Mouse (Mus musculus): ENCODE results near the gene Vwa1. TPM values are rescaled to one million over a fixed set of nuclear protein-coding genes. Genes with fewer than 3 reads are reported as not detected.
"Not testable (repeated sequence)": the region's sequence is repeated elsewhere in the genome, so short reads cannot be mapped to it uniquely, and the experiment has no call there.

The Vwa1 gene
- polyA plus RNA-seq, 1 experiment from 2014 or later: 12.2 TPM

GRCm38 (mm10) chr4:155790650-155791161 is 16.2 kb upstream of the Vwa1 start:
- WGBS: 75% methylated on average over 3 of the region's 3 CpGs

DNA sequence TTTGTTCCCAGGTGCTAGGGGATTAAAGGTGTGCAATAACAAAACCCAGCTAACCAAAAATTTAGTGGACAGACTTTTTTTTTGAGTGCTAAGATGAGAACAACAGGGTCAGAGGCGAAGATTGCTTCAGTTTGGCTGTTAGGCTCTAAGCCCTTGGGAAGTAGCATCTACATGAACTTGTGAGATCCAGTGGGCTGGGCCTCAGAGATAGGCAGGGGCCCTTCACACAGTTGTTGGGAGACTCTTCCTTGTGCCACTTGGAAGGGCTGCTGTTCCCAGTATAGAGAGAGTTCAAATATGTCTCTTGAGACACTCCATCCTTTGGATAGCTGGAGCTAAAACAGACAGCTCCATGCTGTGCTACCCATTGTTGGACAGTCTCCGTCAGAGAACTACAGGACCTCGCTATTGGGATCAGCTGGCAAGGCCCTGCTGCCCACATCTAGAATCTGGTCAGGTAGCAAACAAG is 15.6 kb upstream of the Vwa1 start, which contains the start of gene Ankrd65:
Ankrd65 (plus strand) TSS at position 419 of the 469 bp plus-strand sequence.
- WGBS: 82% methylated on average over 3 of the region's 3 CpGs
- Histone ChIP-seq H3K4me3 (no peak within 1 kb of the TSS), H3K27me3 (ENCODE audit: low read depth, poor library complexity, severe bottlenecking) (peaks cover 22% of the 10 kb centered on the region), H3K27ac (replicated peaks) (no peak within 1 kb of the TSS), H3K36me3 (no peaks in the 10 kb centered on the region), H3K9me3 (replicated peaks) (no peaks in the 10 kb centered on the region), H3K4me1 (peaks cover 6% of the 10 kb centered on the region)
- DNase-seq (ENCODE audit: low spot score): no peak

More at GRCm38 (mm10) chr4:155790650-155791161, 16.2 kb upstream of the Vwa1 start:
- peaks cover 15% of the 10 kb centered on the region for H3K27me3 ChIP-seq (ENCODE audit: low read depth, poor library complexity, severe bottlenecking)
- H3K27ac ChIP-seq (replicated peaks): no peak overlapping the region
- no peaks in the 10 kb centered on the region for H3K36me3 ChIP-seq
- no peaks in the 10 kb centered on the region for H3K9me3 ChIP-seq (replicated peaks)
- no peaks in the 10 kb centered on the region for H3K4me1 ChIP-seq
- DNase-seq (ENCODE audit: low spot score): no peak
- H3K4me3 ChIP-seq: no peak overlapping the region

DNA sequence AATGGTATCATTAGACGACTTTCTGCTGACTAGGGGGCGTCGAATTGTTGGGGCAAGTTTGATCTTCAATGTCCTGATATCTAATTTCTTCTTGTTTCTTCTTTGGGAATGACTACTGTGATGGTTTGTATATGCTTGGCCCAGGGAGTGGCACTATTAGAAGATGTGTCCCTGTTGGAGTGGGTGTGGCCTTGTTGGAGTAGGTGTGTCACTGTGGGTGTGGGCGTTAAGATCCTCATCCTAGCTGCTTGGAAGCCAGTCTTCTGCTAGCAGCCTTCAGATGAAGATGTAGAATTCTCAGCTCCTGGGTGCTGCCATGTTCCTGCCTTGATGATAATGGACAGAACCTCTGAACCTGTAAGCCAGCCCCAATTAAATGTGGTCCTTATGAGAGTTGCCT is 14.3 kb upstream of the Vwa1 start:
- H3K27ac ChIP-seq (replicated peaks); H3K4me3 ChIP-seq; H3K9me3 ChIP-seq (replicated peaks); DNase-seq (ENCODE audit: low spot score); H3K36me3 ChIP-seq: not testable (repeated sequence)
- Histone ChIP-seq H3K27me3 (ENCODE audit: low read depth, poor library complexity, severe bottlenecking) (peaks cover 26% of the 10 kb centered on the region), H3K4me1 (peaks cover 18% of the 10 kb centered on the region)
- WGBS: 85% methylated on average over 4 of the region's 4 CpGs

DNA sequence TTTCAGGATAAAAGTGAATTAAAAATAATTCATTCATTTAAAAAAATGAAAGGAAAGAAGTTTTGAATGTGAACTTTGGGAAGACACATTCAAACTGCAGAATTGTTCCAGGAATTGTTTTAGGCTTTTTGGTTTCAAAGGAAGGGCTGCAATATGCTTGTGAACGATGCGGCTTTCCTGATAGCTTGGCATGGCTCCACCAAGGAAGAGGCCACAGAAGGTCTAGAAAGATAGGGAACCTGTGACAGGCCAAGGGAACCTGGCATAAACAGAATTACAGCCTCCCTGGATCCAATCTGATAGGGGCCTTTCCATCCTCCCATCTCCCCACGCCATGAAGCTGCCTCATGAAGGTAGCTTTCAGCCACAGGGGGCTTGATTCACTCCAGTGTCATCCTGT is 13.8 kb upstream of the Vwa1 start:
- H3K4me3 ChIP-seq: no peak overlapping the region
- no peaks in the 10 kb centered on the region for H3K36me3 ChIP-seq
- peaks cover 26% of the 10 kb centered on the region for H3K27me3 ChIP-seq (ENCODE audit: low read depth, poor library complexity, severe bottlenecking)
- no peak for DNase-seq (ENCODE audit: low spot score)
- H3K4me1 ChIP-seq: peaks cover 23% of the 10 kb centered on the region
- 81% methylated on average over 3 of the region's 3 CpGs for WGBS
- H3K9me3 ChIP-seq (replicated peaks): no peaks in the 10 kb centered on the region
- no peak overlapping the region for H3K27ac ChIP-seq (replicated peaks)

- H3K4me1 ChIP-seq: peaks cover 29% of the 10 kb centered on the region
- peaks cover 12% of the 10 kb centered on the region; the same call in 1 of the 2 replicates for H3K27me3 ChIP-seq (ENCODE audit: low read depth, poor library complexity, severe bottlenecking)
- peak within 1 kb of the TSS; percentile 92 for H3K27ac ChIP-seq (replicated peaks)
- DNase-seq (ENCODE audit: low spot score): no peak
- no peaks in the 10 kb centered on the region for H3K36me3 ChIP-seq
- no peaks in the 10 kb centered on the region for H3K9me3 ChIP-seq (replicated peaks)
- H3K4me3 ChIP-seq: peak within 1 kb of the TSS; percentile 75
- WGBS: 81% methylated on average over 5 of the region's 5 CpGs
Measured at GRCm38 (mm10) chr4:155785819-155786218, 11.3 kb upstream of the Vwa1 start, which contains the start of gene Tmem88b. Tmem88b (minus strand) TSS chr4:155785874.

GRCm38 (mm10) chr4:155785246-155785645 is 10.7 kb upstream of the Vwa1 start:
- Histone ChIP-seq H3K36me3 (no peaks in the 10 kb centered on the region), H3K27ac (replicated peaks) (0 out of 2 replicates have a peak overlapping the region, but pooled peaks have one; percentile 42), H3K27me3 (ENCODE audit: low read depth, poor library complexity, severe bottlenecking) (peaks cover 12% of the 10 kb centered on the region; the same call in 1 of the 2 replicates), H3K4me1 (peaks cover 31% of the 10 kb centered on the region), H3K9me3 (replicated peaks) (no peaks in the 10 kb centered on the region), H3K4me3 (peak overlapping the region; percentile 75; the same call in 1 of the 2 replicates)
- WGBS: 81% methylated on average over 10 of the region's 10 CpGs
- no peak for DNase-seq (ENCODE audit: low spot score)

GRCm38 (mm10) chr4:155784081-155784701 is 9.7 kb upstream of the Vwa1 start:
- Histone ChIP-seq H3K4me3 (peak overlapping the region; percentile 75), H3K4me1 (peaks cover 31% of the 10 kb centered on the region), H3K36me3 (no peaks in the 10 kb centered on the region), H3K27ac (replicated peaks) (peak overlapping the region; percentile 92), H3K9me3 (replicated peaks) (no peaks in the 10 kb centered on the region), H3K27me3 (ENCODE audit: low read depth, poor library complexity, severe bottlenecking) (peaks cover 12% of the 10 kb centered on the region; the same call in 1 of the 2 replicates)
- WGBS: under 1% methylated on average over 52 of the region's 52 CpGs
- DNase-seq (ENCODE audit: low spot score): peak; percentile 85

DNA sequence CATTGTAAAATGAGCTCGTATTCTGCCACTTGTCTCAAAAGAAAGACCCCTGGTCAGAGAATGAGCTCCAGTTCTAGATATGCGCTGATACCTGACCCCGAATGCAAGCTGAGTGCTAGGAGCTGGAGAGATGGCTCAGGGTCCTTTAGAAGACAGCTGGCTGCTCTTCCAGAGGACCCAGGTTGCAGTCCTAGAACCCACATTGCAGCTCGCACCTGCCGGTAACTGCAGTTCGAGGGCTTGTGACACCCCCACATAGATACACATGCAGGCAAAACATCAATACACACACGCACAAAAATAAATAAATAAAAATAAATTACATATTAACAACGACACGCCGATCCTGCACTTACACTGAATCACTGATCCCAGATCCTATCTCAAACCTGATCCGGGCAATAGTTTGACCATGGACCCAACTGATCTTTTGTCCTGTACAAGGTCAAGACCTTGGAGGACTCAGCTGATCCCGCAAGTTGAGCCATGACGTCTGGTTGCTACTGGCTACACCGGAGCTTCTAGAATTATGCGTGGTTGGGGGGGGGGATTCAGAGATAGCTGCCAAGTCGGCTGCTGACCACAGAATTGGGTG is 9.1 kb upstream of the Vwa1 start:
- peak; percentile 15 for DNase-seq (ENCODE audit: low spot score)
- Histone ChIP-seq H3K36me3 (no peaks in the 10 kb centered on the region), H3K9me3 (replicated peaks) (no peaks in the 10 kb centered on the region), H3K27me3 (ENCODE audit: low read depth, poor library complexity, severe bottlenecking) (peaks cover 12% of the 10 kb centered on the region; the same call in 1 of the 2 replicates), H3K4me1 (peaks cover 31% of the 10 kb centered on the region), H3K27ac (replicated peaks) (peak overlapping the region; percentile 92), H3K4me3 (peak overlapping the region; percentile 75)
- WGBS: 45% methylated on average over 16 of the region's 16 CpGs

DNA sequence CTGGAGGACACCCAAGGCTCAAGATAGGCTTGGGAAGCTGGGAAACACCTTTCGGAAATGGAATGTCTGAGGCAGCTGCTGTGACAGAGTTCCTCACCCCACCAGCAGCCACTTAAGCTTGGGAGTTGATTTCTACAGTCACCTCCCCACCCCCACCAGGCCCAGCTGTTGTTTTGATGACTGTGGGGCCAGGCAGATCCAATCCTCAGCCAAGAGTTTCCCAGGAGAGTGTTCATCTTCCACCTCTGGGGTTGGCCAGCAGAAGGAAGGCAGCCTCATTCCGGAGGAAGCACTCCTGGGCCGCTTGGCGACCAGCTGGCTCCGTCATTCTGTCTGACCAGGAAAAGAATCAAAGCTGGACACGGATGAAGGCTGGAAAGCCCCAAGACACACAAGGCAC is 6.4 kb upstream of the Vwa1 start:
- DNase-seq (ENCODE audit: low spot score): peak; percentile 44
- Histone ChIP-seq H3K9me3 (replicated peaks) (no peaks in the 10 kb centered on the region), H3K4me1 (peaks cover 51% of the 10 kb centered on the region), H3K36me3 (no peaks in the 10 kb centered on the region), H3K27ac (replicated peaks) (no peak overlapping the region), H3K27me3 (ENCODE audit: low read depth, poor library complexity, severe bottlenecking) (peaks cover 14% of the 10 kb centered on the region), H3K4me3 (no peak overlapping the region)
- WGBS: 37% methylated on average over 6 of the region's 6 CpGs

DNA sequence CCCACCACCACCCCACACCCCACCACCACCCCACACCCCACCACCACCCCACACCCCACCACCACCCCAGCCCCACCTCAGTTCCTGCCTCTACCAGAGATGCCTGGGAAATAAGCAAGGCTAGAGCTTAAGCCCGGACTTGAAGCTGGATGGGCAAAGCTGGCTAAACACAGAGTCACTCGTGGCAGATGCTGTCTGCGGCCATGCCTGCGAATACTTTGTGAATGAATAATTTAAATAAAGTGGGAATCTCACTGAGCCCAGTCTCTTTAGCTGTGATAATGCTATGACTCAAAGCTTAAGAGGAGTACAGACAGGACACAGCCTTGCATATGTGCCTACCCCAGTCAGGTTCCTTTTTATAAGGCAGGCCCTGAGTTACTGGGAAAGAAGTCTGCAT is 5.0 kb upstream of the Vwa1 start:
- WGBS: 88% methylated on average over 4 of the region's 4 CpGs
- peaks cover 15% of the 10 kb centered on the region for H3K27me3 ChIP-seq (ENCODE audit: low read depth, poor library complexity, severe bottlenecking)
- no peak for DNase-seq (ENCODE audit: low spot score)
- H3K4me3 ChIP-seq: no peak overlapping the region
- H3K4me1 ChIP-seq: peaks cover 53% of the 10 kb centered on the region
- no peaks in the 10 kb centered on the region for H3K9me3 ChIP-seq (replicated peaks)
- H3K36me3 ChIP-seq: no peaks in the 10 kb centered on the region
- no peak overlapping the region for H3K27ac ChIP-seq (replicated peaks)

DNA sequence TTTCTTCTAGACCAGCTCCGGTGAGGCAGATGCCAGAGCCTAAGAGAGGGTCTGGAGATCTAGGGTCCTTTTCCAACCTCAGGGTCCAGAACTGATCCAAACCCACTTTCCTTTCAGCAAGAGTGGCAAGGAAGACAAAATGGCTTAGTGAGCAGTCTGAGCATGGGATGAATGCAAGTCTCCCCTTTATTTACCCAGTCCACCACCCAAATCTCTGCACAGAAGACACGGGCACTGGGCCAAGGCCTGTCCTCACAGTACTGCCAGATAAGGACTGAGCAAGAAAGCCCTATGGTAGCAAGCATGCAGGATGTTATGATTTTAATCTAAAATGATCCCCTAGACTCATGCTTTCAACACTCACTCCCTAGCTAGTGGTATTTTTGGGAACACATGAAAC is 3.3 kb upstream of the Vwa1 start:
- no peaks in the 10 kb centered on the region for H3K9me3 ChIP-seq (replicated peaks)
- H3K4me3 ChIP-seq: no peak overlapping the region
- WGBS: 86% methylated on average over 2 of the region's 2 CpGs
- 0 out of 2 replicates have a peak overlapping the region, but pooled peaks have one; percentile 23 for H3K27ac ChIP-seq (replicated peaks)
- peaks cover 51% of the 10 kb centered on the region for H3K4me1 ChIP-seq
- H3K27me3 ChIP-seq (ENCODE audit: low read depth, poor library complexity, severe bottlenecking): peaks cover 32% of the 10 kb centered on the region
- no peaks in the 10 kb centered on the region for H3K36me3 ChIP-seq
- no peak for DNase-seq (ENCODE audit: low spot score)

DNA sequence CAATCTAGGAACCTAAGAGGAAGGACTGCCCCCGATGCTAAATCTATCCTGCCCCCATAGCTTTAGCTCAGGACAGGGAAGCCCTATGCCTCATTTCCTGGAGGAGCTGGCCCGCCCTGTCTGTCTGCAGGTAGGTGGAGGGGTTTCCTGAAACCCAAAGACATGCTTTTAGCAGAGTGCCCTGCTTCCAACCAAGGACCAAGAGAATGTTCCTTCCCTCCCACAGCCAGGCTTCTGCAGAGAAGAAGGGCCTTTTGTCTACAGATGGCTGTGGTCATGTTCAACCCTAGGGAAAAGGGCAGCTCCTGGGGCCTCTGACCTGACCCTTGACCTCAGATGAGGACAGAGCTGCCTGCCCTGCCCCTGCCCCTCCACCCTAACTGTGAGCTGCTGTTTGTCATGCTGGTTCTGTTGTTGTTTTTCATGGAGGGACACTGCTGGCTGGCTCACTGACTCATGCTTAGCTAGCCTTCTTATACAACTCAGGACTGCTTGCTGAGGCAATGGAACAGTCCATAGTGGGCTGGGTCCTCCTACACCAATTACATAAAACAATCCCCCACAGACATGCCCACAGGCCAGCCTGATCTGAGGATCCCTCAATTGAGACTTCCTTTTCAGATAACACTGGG is 2.3 kb upstream of the Vwa1 start:
- H3K4me3 ChIP-seq: no peak overlapping the region
- H3K4me1 ChIP-seq: peaks cover 51% of the 10 kb centered on the region
- no peaks in the 10 kb centered on the region for H3K9me3 ChIP-seq (replicated peaks)
- DNase-seq (ENCODE audit: low spot score): peak; percentile 61
- WGBS: 49% methylated on average over 2 of the region's 2 CpGs
- no peaks in the 10 kb centered on the region for H3K36me3 ChIP-seq
- H3K27me3 ChIP-seq (ENCODE audit: low read depth, poor library complexity, severe bottlenecking): peaks cover 42% of the 10 kb centered on the region
- H3K27ac ChIP-seq (replicated peaks): peak overlapping the region; percentile 69

All from midbrain, embryonic 10.5 days (tissue).